Comparison of ENCODE assay signal across 8 mouse cellular contexts in genomic region chr13:37459957-37460930, GRCm38 (mm10).
A peak's percentile ranks its signal among the peaks of the same experiment; 100 is the strongest.
DNase-seq lines count a peak whose midpoint lies in the region; ATAC-seq and TF ChIP-seq lines count a peak whose summit lies in the region.

No protein-coding gene starts in this region.

- no peak overlapping the region for H3K9ac ChIP-seq in liver, embryonic 16.5 days (ENCODE audit: low read depth, low read length)
- H3K9ac ChIP-seq in forebrain, postnatal 0 days: no peak overlapping the region

- 64% methylated on average over 28 of the region's 28 CpGs for WGBS in liver, embryonic 16.5 days (ENCODE audit: insufficient replicate concordance)
- WGBS in forebrain, postnatal 0 days: 72% methylated on average over 28 of the region's 28 CpGs

- H3K9me3 ChIP-seq in liver, embryonic 16.5 days (replicated peaks; ENCODE audit: control insufficient read depth, low read length): no peaks in the 10 kb centered on the region
- no peaks in the 10 kb centered on the region for H3K9me3 ChIP-seq in forebrain, postnatal 0 days (ENCODE audit: low read length)

- TF ChIP-seq CTCF in forebrain, postnatal 0 days (IDR thresholded peaks at IDR 0.05; ENCODE audit: low read depth): no peak

- peak overlapping the region; percentile 89 for H3K27ac ChIP-seq in brown adipose tissue, adult 24 weeks (replicated peaks; ENCODE audit: low read depth, low read length)
- no peak overlapping the region for H3K27ac ChIP-seq in liver, embryonic 16.5 days (ENCODE audit: low read length)
- no peak overlapping the region for H3K27ac ChIP-seq in forebrain, postnatal 0 days (ENCODE audit: low read depth, low read length)

- peaks cover 33% of the 10 kb centered on the region for H3K4me1 ChIP-seq in brown adipose tissue, adult 24 weeks (ENCODE audit: control insufficient read depth, insufficient read depth, insufficient read length, low read length)
- H3K4me1 ChIP-seq in liver, embryonic 16.5 days (ENCODE audit: control insufficient read depth, low read depth, low read length): peaks cover 13% of the 10 kb centered on the region
- H3K4me1 ChIP-seq in forebrain, postnatal 0 days (ENCODE audit: insufficient read depth): no peaks in the 10 kb centered on the region

- DNase-seq in ZHBTc4 (ENCODE audit: low read depth, low spot score): peak; percentile 66
- peak; percentile 55 for DNase-seq in heart, postnatal 25 days (ENCODE audit: low spot score)
- DNase-seq in forebrain, postnatal 0 days: no peak
- no peak for DNase-seq in T-cell, adult 2 months (ENCODE audit: low spot score)
- no peak for DNase-seq in spleen, postnatal 4 days (ENCODE audit: low spot score in 2 of 2)

- peak; percentile 61; the same call in 1 of the 2 replicates for ATAC-seq in liver, embryonic 16.5 days (ENCODE audit: low read depth)
- no peak for ATAC-seq in forebrain, postnatal 0 days
- no peak for ATAC-seq in erythroblast, adult 5-6 weeks (replicated peaks; ENCODE audit: low FRiP score, poor library complexity, severe bottlenecking)

- no peaks in the 10 kb centered on the region for H3K27me3 ChIP-seq in liver, embryonic 16.5 days (ENCODE audit: control insufficient read depth, insufficient read depth, low read depth, low read length)
- H3K27me3 ChIP-seq in forebrain, postnatal 0 days (ENCODE audit: insufficient read depth, low read length): no peaks in the 10 kb centered on the region; the same call in 1 of the 2 replicates

- intact Hi-C loops in heart, postnatal 25 days (cut with DNase I): loop anchor here (5.0 to 10.0 kb wide), 3 partner anchors 162 to 575 kb away; partner anchors contain the start of genes Cage1 and Riok1

- no peak overlapping the region for H3K4me3 ChIP-seq in brown adipose tissue, adult 24 weeks (ENCODE audit: insufficient read depth, low read depth, low read length)
- no peak overlapping the region for H3K4me3 ChIP-seq in liver, embryonic 16.5 days (ENCODE audit: low read depth, low read length)
- no peak overlapping the region for H3K4me3 ChIP-seq in forebrain, postnatal 0 days (ENCODE audit: low read depth, low read length)

- no peaks in the 10 kb centered on the region for H3K36me3 ChIP-seq in liver, embryonic 16.5 days (ENCODE audit: control insufficient read depth, insufficient read depth)
- H3K36me3 ChIP-seq in forebrain, postnatal 0 days (ENCODE audit: insufficient read depth): no peaks in the 10 kb centered on the region

- H3K4me2 ChIP-seq in liver, embryonic 16.5 days (ENCODE audit: low read depth, low read length): no peak overlapping the region
- H3K4me2 ChIP-seq in forebrain, postnatal 0 days (ENCODE audit: low read depth): no peak overlapping the region

Comparison
In these comparisons a context has a peak if more than half of its experiments do, and no peak if none do; other contexts are left out.
1. DNase-seq: peak in ZHBTc4 (single experiment) and heart, postnatal 25 days (single experiment); none in forebrain, postnatal 0 days (single experiment), T-cell, adult 2 months (single experiment) and spleen, postnatal 4 days (0 of 2).